Mouse (Mus musculus) yolk sac, embryonic 10.5 days (tissue): ENCODE data around the gene Ptprg.

Experiments used
- DNase-seq: peaks from one replicate; pipeline ENCODE4 v3.0.0-alpha.2; 2017; ENCODE audit warnings: low spot score

Ptprg gene

GRCm38 (mm10) chr14:11618140-11618705, 64.9 kb downstream of the Ptprg start:
- DNase-seq: no peak

GRCm38 (mm10) chr14:11619606-11620005, 66.3 kb downstream of the Ptprg start:
- peak; percentile 32 for DNase-seq

DNA sequence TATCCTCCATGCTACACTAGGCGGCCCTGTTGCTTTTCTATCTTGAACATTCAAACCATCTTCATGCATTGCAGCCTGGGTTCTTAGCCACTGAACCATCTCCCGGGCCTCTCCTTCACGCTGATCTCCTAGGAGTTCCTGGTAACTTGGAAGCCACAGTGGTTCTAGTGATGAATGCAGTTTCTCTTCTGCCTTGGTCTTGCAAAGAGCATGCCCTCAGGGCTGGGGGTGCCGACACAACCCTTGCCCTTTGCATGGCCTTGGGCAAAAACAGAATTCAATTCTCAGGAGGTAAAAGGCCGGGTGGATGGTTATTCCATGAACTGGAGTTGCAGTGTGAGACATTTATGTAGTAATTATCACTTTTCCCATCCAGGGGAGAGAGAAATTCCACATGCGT, 67.0 kb downstream of the Ptprg start:
- no peak for DNase-seq

DNA sequence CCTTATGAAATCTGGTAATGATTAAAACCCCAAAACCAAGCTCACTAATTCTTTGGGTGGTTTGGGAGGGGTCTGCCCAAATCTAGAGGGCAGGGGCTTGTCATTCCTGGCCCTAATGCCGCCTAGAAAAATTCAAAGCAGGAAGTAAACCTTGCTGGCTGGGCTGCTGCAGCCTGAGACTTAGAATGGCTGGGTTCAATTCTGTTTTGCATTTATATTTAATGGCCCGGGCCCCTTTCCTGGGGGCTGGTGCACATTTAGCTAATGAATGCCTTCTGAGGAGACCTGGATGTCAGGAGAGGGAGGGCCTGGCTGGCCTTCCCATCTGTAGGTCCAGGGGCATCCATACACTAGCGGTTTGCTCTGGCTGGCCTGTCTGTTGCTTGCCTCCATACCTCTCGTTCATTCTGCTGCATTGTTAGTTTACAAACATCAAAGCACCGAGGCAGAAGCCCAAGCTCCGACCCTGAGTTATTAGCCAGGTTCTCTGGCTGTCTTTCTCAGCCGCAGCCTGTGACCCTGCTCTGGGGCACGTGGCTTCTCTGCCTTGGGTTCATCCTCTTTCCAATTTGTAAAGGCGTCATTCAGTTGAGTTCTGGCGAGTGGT, 67.7 kb downstream of the Ptprg start:
- DNase-seq: no peak

DNA sequence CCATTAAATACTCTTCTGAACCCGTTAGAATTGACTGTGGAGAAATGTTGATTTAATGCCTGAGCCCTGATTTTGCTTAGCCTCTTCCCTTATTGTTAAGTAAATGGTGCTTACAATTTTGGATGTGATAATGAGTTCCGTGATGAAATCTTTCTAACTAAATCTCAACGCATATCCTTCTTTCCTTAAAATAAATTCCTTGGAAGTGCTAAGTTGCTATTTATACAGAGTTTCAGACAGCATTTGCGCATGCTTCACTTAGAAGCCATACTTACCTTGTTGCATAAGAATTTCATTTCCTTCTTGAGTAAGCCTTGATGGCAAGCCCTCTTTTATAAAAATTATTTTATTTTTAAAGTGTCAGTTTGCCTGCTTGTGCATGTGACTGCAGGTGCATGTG, 70.2 kb downstream of the Ptprg start:
- no peak for DNase-seq

DNA sequence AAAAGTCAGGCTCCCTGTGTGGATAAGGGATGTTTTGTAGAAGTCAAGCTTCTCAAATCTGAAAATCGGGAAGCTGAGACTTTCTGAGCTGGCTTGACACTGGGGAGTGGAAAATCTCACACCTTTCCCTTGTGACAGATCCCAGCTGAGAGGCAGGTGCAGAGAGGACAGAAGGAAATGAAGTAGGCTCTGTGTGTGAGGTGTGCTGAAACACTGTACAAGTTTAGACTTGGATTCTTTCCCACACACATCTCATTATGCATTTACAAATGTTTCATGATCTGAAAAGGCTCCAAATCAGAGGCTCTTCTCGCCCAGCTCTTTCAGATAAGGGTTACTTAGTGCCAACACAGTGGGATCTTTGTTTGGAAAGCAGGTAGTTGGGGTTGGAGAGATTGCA, 77.4 kb downstream of the Ptprg start:
- no peak for DNase-seq

DNA sequence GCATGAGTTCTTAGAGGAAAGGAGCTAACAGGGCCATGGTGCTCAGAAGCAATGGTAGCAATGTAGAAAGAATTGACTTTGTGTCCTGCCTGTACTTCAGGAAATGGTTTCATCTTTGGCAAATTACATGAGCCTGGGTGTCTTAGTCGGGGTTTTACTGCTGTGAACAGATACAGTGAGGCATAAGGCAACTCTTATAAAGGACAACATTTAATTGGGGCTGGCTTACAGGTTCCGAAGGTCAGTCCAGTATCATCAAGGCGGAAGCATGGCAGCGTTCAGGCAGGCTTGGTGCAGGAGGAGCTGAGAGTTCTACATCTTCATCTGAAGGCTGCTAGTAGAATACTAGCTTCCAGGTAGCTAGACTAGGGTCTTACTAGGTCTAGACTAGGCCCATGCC, 78.2 kb downstream of the Ptprg start:
- no peak for DNase-seq

DNA sequence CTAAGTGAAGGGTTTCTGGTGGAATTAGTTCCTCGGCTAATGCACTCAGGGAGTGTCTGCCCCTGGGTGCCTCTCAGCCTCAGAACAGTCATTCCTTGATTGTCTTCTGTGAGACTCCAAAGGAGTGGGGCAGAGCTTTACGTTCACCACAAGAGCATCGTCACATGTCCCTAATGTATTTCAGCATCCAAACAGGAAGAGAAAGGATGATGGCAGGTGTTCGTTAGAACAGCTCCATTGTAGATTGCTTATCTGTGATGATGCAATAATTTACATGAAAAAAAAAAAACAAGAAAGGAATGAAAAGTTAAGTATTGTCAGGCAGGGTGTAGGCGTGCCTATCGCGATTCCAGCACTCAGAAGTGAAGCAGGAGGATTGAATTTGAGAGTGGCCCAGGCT, 84.3 kb downstream of the Ptprg start:
- DNase-seq: no peak

DNA sequence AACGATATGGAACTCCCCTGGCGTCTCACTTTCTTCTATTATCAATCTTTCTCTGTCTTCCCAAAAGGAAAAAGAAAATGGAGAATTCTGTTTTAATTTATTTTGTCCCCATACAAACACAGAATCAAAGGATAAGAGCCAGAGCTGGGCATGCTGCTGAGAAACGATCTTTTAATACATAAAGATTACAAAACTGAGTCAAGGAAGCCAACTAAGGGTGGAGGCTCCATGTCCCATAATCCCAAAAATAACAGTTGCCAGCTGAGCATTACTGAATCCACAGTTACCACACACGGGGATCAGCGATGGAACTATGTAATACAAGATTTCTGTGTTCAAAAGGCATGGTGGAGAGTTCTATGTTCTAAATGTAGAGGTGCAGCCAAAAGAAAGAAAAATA, 86.0 kb downstream of the Ptprg start:
- no peak for DNase-seq

DNA sequence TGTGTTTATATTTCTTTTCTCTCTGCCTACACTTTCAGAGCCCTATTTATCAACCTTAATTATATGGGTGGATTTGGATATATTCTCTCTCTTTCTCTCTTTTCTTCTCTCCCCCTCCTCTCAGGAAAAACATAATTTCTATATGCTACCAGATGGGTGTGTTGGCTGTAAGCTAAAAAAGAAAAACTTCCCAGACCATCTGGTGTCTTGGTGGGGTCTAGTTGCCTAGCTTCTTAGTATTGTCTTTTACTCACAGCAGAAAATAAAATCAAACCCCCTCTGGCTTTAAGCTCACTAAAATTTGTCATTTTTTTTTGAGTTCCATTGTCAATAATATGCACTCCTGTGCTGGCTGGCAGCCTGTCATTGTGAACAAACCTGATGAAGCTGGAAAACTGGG, 87.0 kb downstream of the Ptprg start:
- no peak for DNase-seq

- DNase-seq: no peak
Observed at GRCm38 (mm10) chr14:11640996-11641395, 87.7 kb downstream of the Ptprg start.

- no peak for DNase-seq
Observed at GRCm38 (mm10) chr14:11642977-11643376, 89.6 kb downstream of the Ptprg start.

- no peak for DNase-seq
Observed at GRCm38 (mm10) chr14:11657374-11657773, 104.0 kb downstream of the Ptprg start.

GRCm38 (mm10) chr14:11663661-11664215, 110.4 kb downstream of the Ptprg start:
- no peak for DNase-seq

DNA sequence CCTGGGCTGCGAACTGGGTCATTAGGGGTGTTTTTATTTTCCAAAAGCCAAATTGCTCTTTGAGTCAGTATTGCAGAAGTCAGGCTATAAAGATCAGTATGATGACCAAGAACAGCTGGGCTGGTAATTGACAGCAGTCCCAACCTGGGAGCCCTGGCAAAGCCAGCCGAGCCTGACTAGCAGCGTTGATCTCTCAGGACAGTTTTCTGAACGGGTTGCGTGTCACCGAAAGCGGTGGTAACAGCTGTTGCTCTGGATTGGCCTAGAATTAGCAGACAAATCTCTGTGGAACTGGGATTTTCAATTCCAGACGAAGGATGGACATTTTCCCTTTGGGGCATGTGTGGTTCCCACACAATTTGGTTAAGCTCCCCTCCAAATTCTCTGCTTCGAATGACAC, 111.0 kb downstream of the Ptprg start:
- no peak for DNase-seq

DNA sequence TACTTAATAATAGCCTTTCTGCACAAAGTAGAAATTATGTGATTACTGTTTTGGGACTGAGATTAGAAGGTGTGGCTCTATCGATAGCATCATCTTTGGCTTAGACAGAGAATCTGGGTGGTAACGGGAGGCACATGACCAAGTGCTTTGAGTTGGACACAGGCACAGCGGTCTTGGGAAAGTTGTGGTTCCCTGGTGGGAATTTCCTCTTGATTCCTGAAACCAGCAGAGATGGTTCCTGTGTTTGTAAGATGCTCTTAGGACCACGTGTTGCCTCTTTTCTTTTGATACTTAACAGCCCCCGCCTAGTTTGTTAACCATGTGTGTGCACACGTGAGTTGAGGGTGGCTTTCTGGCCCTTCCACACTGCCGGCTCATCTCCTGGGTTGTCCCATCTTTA, 111.7 kb downstream of the Ptprg start:
- DNase-seq: no peak

DNA sequence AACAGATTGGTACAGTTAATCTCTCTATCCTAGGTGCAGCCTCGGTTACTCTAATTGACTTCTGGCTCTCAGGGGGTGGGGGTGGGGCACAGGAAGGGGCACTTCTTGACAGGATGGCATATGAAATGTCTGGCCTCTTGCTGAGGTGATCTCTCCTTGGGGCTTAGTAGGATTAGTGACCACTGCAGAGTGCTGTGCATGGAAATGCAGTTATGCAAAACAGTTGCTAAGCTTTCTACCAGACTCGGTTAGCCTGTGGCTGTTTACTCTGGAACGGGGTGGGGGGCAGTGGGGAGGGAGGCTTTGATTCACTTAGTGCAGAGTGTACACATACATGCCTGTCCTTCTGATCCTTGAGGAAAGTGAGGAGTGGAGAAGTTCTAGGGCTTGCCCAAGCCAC, 114.4 kb downstream of the Ptprg start:
- DNase-seq: no peak

GRCm38 (mm10) chr14:11670847-11671246, 117.5 kb downstream of the Ptprg start:
- no peak for DNase-seq

- no peak for DNase-seq
Observed at GRCm38 (mm10) chr14:11672981-11673547, 119.7 kb downstream of the Ptprg start.

DNA sequence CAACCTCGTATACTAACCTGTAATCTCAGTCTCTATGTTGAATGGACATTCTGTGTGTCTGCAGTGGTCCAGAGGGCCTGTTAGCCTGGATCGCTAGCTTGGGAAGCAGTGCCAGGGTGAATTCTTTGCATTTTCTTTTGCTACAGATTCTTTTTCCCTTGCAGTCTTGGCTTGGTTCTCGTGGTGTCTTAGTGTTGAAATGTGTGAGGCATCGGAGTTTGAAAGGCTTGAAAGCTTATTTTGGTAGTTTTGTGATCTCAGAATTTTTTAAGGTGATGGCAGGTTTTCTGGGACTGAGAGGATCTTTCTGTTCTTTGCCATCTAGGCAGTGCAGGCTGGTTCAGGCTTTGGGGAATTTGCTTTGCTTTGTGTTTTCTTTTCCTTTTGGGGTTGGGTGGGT, 124.9 kb downstream of the Ptprg start:
- DNase-seq: no peak

- no peak for DNase-seq
Observed at GRCm38 (mm10) chr14:11679741-11680140, 126.4 kb downstream of the Ptprg start.

GRCm38 (mm10) chr14:11680621-11681020, 127.3 kb downstream of the Ptprg start:
- no peak for DNase-seq

GRCm38 (mm10) chr14:11682441-11682840, 129.1 kb downstream of the Ptprg start:
- DNase-seq: no peak
